ENCODE assay signal across 15 mouse cellular contexts in genomic region chr8:81854543-81854942, GRCm38 (mm10).
DNase-seq lines count a peak whose midpoint lies in the region; ATAC-seq and TF ChIP-seq lines count a peak whose summit lies in the region.
"Had no signal": no experiment of that assay in that cellular context is flagged by ENCODE, and none has a peak within 500 bp of the region (broad histone marks: within the 10 kb centered on the region; RNA-seq: fewer than 3 reads in every experiment).

No protein-coding gene starts in this region.

- peak overlapping the region; percentile 39; the same call in 1 of the 2 replicates for H3K4me2 ChIP-seq in lung, postnatal 0 days (replicated peaks; ENCODE audit: low read depth, low read length)
- H3K4me2 ChIP-seq: intestine, embryonic 15.5 days had no signal

- H3K4me3 ChIP-seq in lung, postnatal 0 days (ENCODE audit: low read depth, low read length), result no peak overlapping the region
- H3K4me3 ChIP-seq: intestine, embryonic 15.5 days had no signal

- peak overlapping the region; percentile 59; the same call in 1 of the 2 replicates for H3K27ac ChIP-seq in lung, postnatal 0 days (ENCODE audit: low read length)
- H3K27ac ChIP-seq: intestine, embryonic 15.5 days; liver, embryonic 14.5 days had no signal

- WGBS in lung, postnatal 0 days, result 49% methylated on average over 8 of the region's 8 CpGs

- 0 out of 2 replicates have a peak, but pooled peaks have one; percentile 36 for TF ChIP-seq EP300 in lung, postnatal 0 days (IDR thresholded peaks at IDR 0.05)

- DNase-seq in lung, postnatal 0 days (ENCODE audit: low spot score), result peak; percentile 77
- DNase-seq in lung, postnatal 10 days, result no peak
- DNase-seq in heart, postnatal 4 days, result peak; percentile 12
- peak; percentile 62 for DNase-seq in naive thymus-derived CD4-positive, alpha-beta T cell, adult 2 months (ENCODE audit: low read depth)
- DNase-seq in layer of hippocampus, adult 9-11 months, result no peak
- DNase-seq: adrenal gland, postnatal 10 days; cerebellum, adult 9-11 months; kidney, postnatal 25 days; left cerebral cortex, postnatal 4 days; midbrain, embryonic 14.5 days; right cerebral cortex, postnatal 25 days had no signal

- no peak for TF ChIP-seq CTCF in lung, postnatal 0 days (IDR thresholded peaks at IDR 0.05)

- H3K9ac ChIP-seq in lung, postnatal 0 days (replicated peaks; ENCODE audit: low read depth), result no peak overlapping the region
- H3K9ac ChIP-seq: intestine, embryonic 15.5 days; liver, embryonic 14.5 days had no signal

- H3K27me3 ChIP-seq in lung, postnatal 0 days (replicated peaks; ENCODE audit: insufficient read depth, low read length), result no peaks in the 10 kb centered on the region
- H3K27me3 ChIP-seq: intestine, embryonic 15.5 days had no signal

- no peaks in the 10 kb centered on the region for H3K4me1 ChIP-seq in lung, postnatal 0 days (ENCODE audit: insufficient read depth, low read depth, low read length)
- H3K4me1 ChIP-seq: intestine, embryonic 15.5 days had no signal

- H3K36me3 ChIP-seq in lung, postnatal 0 days (ENCODE audit: insufficient read depth, low read length), result no peaks in the 10 kb centered on the region
- H3K36me3 ChIP-seq: intestine, embryonic 15.5 days had no signal

- H3K9me3 ChIP-seq in lung, postnatal 0 days (ENCODE audit: low read length), result no peaks in the 10 kb centered on the region
- H3K9me3 ChIP-seq: intestine, embryonic 15.5 days had no signal

- ATAC-seq in lung, postnatal 0 days, result peak; percentile 80
- ATAC-seq in common myeloid progenitor, adult 5-6 weeks (replicated peaks; ENCODE audit: low read depth, poor library complexity, severe bottlenecking), result peak; percentile 84
- ATAC-seq in erythroid progenitor cell, adult 5-6 weeks (replicated peaks; ENCODE audit: low FRiP score, poor library complexity, severe bottlenecking), result no peak
- ATAC-seq: intestine, embryonic 15.5 days had no signal

Comparison
In these comparisons a context has a peak if more than half of its experiments do, and no peak if none do; other contexts are left out.
1. DNase-seq: peak in lung, postnatal 0 days (single experiment), heart, postnatal 4 days (single experiment) and naive thymus-derived CD4-positive, alpha-beta T cell, adult 2 months (single experiment); none in lung, postnatal 10 days (single experiment) and layer of hippocampus, adult 9-11 months (single experiment).